Mouse (Mus musculus) cerebellum, adult 2 months (tissue): ENCODE results near the gene Pdzd4. TPM values are rescaled to one million over a fixed set of nuclear protein-coding genes. Genes with fewer than 3 reads are reported as not detected.

Source experiments
- DNase-seq, 2 experiments: peaks; one replicate each; pipeline ENCODE4 v3.0.0; 2021
- H3K27ac ChIP-seq: fragments of 200-500 bp; 2 replicates; pipeline ENCODE4 v1.5.1; 2012; ENCODE audit warnings: low read length, control low read depth, inconsistent platforms; ENCODE audit not compliant: insufficient read depth
- H3K27me3 ChIP-seq: fragments of 200-500 bp; 2 replicates; pipeline ENCODE4 v1.6.1; 2012; ENCODE audit warnings: inconsistent platforms, mild to moderate bottlenecking, low read length, moderate library complexity; ENCODE audit not compliant: control insufficient read depth, insufficient read depth
- H3K4me1 ChIP-seq: fragments of 200-500 bp; 2 replicates; pipeline ENCODE4 v1.6.1; 2011; ENCODE audit warnings: low read length; ENCODE audit not compliant: control insufficient read depth, insufficient read depth
- H3K4me3 ChIP-seq: fragments of 200-500 bp; replicated peaks from 2 replicates; pipeline ENCODE3; 2011; ENCODE audit warnings: mild to moderate bottlenecking, low read depth, low read length, control low read depth; ENCODE audit not compliant: insufficient read depth
- CTCF ChIP-seq: fragments of 200-500 bp; IDR thresholded peaks from 2 replicates; pipeline ENCODE4 v1.5.1; 2011; ENCODE audit warnings: low read depth, mild to moderate bottlenecking, control low read depth, low read length, moderate library complexity, borderline replicate concordance; ENCODE audit not compliant: insufficient read depth
- POLR2A ChIP-seq: fragments of 200-500 bp; IDR thresholded peaks from 2 replicates; pipeline ENCODE4 v1.6.1; 2011; ENCODE audit warnings: low read length, control low read depth, borderline replicate concordance; ENCODE audit not compliant: insufficient read depth
- WGBS: fragments of 180-500 bp; shearing (Covaris S2); methylation state at CpG from one replicate; pipeline ENCODE4 v1.1.7; 2018; 5-methylcytosine and 5-hydroxymethylcytosine counted together
- polyA plus RNA-seq: library from polyadenylated mRNA; depleted of rRNA; stranded (reverse); fragments of >200 nt; gene quantifications from 2 replicates; pipeline ENCODE4 v1.2.3, GENCODE M21; 2012; rRNA removed

The Pdzd4 gene
- polyA plus RNA-seq, 1 experiment, result 56.6 TPM

GRCm38 (mm10) chrX:73744774-73745481, 79.8 kb downstream of the Pdzd4 start:
- Histone ChIP-seq H3K27me3 (no peaks in the 10 kb centered on the region), H3K4me1 (no peaks in the 10 kb centered on the region), H3K27ac (no peak overlapping the region), H3K4me3 (no peak overlapping the region)
- TF ChIP-seq CTCF (no peak), POLR2A (no peak)
- no peak for DNase-seq
- 74% methylated on average over 1 of the region's 1 CpGs for WGBS

Other genes starting within 250 kb of the Pdzd4 start
- 0.43 and 0.52 TPM in 2 replicates for gene Dusp9, start 185.6 kb downstream of the Pdzd4 start, polyA plus RNA-seq
- gene Pnck, start 164.9 kb downstream of the Pdzd4 start, polyA plus RNA-seq, result 92.0 and 97.8 TPM in 2 replicates
- gene Slc6a8, start 151.8 kb downstream of the Pdzd4 start, polyA plus RNA-seq, result 165 and 166 TPM in 2 replicates
- 115 and 127 TPM in 2 replicates for gene Bcap31, start 108.8 kb downstream of the Pdzd4 start, polyA plus RNA-seq
- 14.7 and 15.1 TPM in 2 replicates for gene Abcd1, start 108.4 kb downstream of the Pdzd4 start, polyA plus RNA-seq
- 27.7 and 32.5 TPM in 2 replicates for gene Plxnb3, start 67.9 kb downstream of the Pdzd4 start, polyA plus RNA-seq
- 14.2 and 17.3 TPM in 2 replicates for gene Srpk3, start 50.6 kb downstream of the Pdzd4 start, polyA plus RNA-seq
- 811 and 886 TPM in 2 replicates for gene Idh3g, start 38.1 kb downstream of the Pdzd4 start, polyA plus RNA-seq
- gene Ssr4, start 37.9 kb downstream of the Pdzd4 start, polyA plus RNA-seq, result 161 and 176 TPM in 2 replicates
- 0.16 and 0.41 TPM in 2 replicates for gene Avpr2, start 67.1 kb upstream of the Pdzd4 start, polyA plus RNA-seq
- gene L1cam, start 71.1 kb upstream of the Pdzd4 start, polyA plus RNA-seq, result 97.0 and 98.1 TPM in 2 replicates
- gene Arhgap4, start 96.9 kb upstream of the Pdzd4 start, polyA plus RNA-seq, result 5.4 and 5.9 TPM in 2 replicates
- gene Naa10, start 97.0 kb upstream of the Pdzd4 start, polyA plus RNA-seq, result 92.3 and 96.2 TPM in 2 replicates
- 9.7 and 11.0 TPM in 2 replicates for gene Renbp, start 105.9 kb upstream of the Pdzd4 start, polyA plus RNA-seq
- 43.0 and 43.1 TPM in 2 replicates for gene Hcfc1, start 141.4 kb upstream of the Pdzd4 start, polyA plus RNA-seq
- 100 and 109 TPM in 2 replicates for gene Irak1, start 198.9 kb upstream of the Pdzd4 start, polyA plus RNA-seq